ENCODE assay signal across 17 mouse cellular contexts in genomic region chr3:151307975-151308374, GRCm38 (mm10).
DNase-seq lines count a peak whose midpoint lies in the region; ATAC-seq and TF ChIP-seq lines count a peak whose summit lies in the region.
"Had no signal": no experiment of that assay in that cellular context is flagged by ENCODE, and none has a peak within 500 bp of the region (broad histone marks: within the 10 kb centered on the region; RNA-seq: fewer than 3 reads in every experiment).

No protein-coding gene starts in this region.

- H3K9me3 ChIP-seq in midbrain, embryonic 14.5 days (ENCODE audit: control insufficient read depth, low read length): no peaks in the 10 kb centered on the region
- no peaks in the 10 kb centered on the region for H3K9me3 ChIP-seq in midbrain, embryonic 11.5 days (ENCODE audit: control insufficient read depth, low read length)
- no peaks in the 10 kb centered on the region for H3K9me3 ChIP-seq in hindbrain, embryonic 12.5 days (replicated peaks)
- H3K9me3 ChIP-seq: embryonic facial prominence, embryonic 13.5 days; forebrain, embryonic 13.5 days; forebrain, embryonic 15.5 days had no signal

- no peaks in the 10 kb centered on the region for H3K4me1 ChIP-seq in midbrain, embryonic 14.5 days (ENCODE audit: control insufficient read depth, insufficient read depth, low read length)
- no peaks in the 10 kb centered on the region for H3K4me1 ChIP-seq in midbrain, embryonic 11.5 days (ENCODE audit: control insufficient read depth, insufficient read depth, low read length)
- H3K4me1 ChIP-seq in hindbrain, embryonic 12.5 days: no peaks in the 10 kb centered on the region
- H3K4me1 ChIP-seq: embryonic facial prominence, embryonic 13.5 days; forebrain, embryonic 13.5 days; forebrain, embryonic 15.5 days had no signal

- no peak for TF ChIP-seq POLR2A in brain, embryonic 14.5 days (IDR thresholded peaks at IDR 0.05; ENCODE audit: borderline replicate concordance, extremely low read depth, insufficient read depth, insufficient read length, poor library complexity, severe bottlenecking)

- H3K4me3 ChIP-seq in midbrain, embryonic 14.5 days (replicated peaks; ENCODE audit: low read depth, low read length): no peak overlapping the region
- H3K4me3 ChIP-seq in midbrain, embryonic 11.5 days (ENCODE audit: low read depth, low read length): no peak overlapping the region
- H3K4me3 ChIP-seq in hindbrain, embryonic 12.5 days: no peak overlapping the region
- H3K4me3 ChIP-seq: embryonic facial prominence, embryonic 13.5 days; forebrain, embryonic 13.5 days; forebrain, embryonic 15.5 days had no signal

- DNase-seq in midbrain, embryonic 14.5 days: peak; percentile 41
- no peak for DNase-seq in midbrain, embryonic 11.5 days (ENCODE audit: low spot score, missing footprints)
- peak; percentile 27 for DNase-seq in brain, embryonic 14.5 days (ENCODE audit: low read depth)
- DNase-seq: adrenal gland, adult 2 months; adrenal gland, postnatal 10 days; adrenal gland, postnatal 25 days; cerebellum, adult 11-12 months; cerebellum, adult 2 months; cerebellum, adult 9-10 months; cerebellum, postnatal 10 days; cerebellum, postnatal 25 days; forebrain, postnatal 0 days had no signal

- H3K4me2 ChIP-seq in midbrain, embryonic 14.5 days (ENCODE audit: low read length): no peak overlapping the region
- H3K4me2 ChIP-seq in midbrain, embryonic 11.5 days: no peak overlapping the region
- no peak overlapping the region for H3K4me2 ChIP-seq in hindbrain, embryonic 12.5 days (replicated peaks)
- H3K4me2 ChIP-seq: embryonic facial prominence, embryonic 13.5 days; forebrain, embryonic 13.5 days; forebrain, embryonic 15.5 days had no signal

- 43% methylated on average over 4 of the region's 4 CpGs for WGBS in midbrain, embryonic 14.5 days
- WGBS in midbrain, embryonic 11.5 days: 61% methylated on average over 4 of the region's 4 CpGs
- WGBS in hindbrain, embryonic 12.5 days: 59% methylated on average over 4 of the region's 4 CpGs

- 0 out of 2 replicates have a peak overlapping the region, but pooled peaks have one; percentile 9 for H3K27ac ChIP-seq in midbrain, embryonic 14.5 days (replicated peaks; ENCODE audit: low read depth, low read length)
- H3K27ac ChIP-seq in midbrain, embryonic 11.5 days (ENCODE audit: low read depth, low read length): no peak overlapping the region
- H3K27ac ChIP-seq in hindbrain, embryonic 12.5 days: no peak overlapping the region
- H3K27ac ChIP-seq: embryonic facial prominence, embryonic 13.5 days; forebrain, embryonic 13.5 days; forebrain, embryonic 15.5 days had no signal

- TF ChIP-seq CTCF in brain, embryonic 14.5 days (IDR thresholded peaks at IDR 0.05; ENCODE audit: borderline replicate concordance, extremely low read depth, insufficient read depth, insufficient read length): no peak

- no peaks in the 10 kb centered on the region for H3K27me3 ChIP-seq in midbrain, embryonic 14.5 days (ENCODE audit: control insufficient read depth, insufficient read depth, low read length)
- H3K27me3 ChIP-seq in midbrain, embryonic 11.5 days (ENCODE audit: control insufficient read depth, insufficient read depth, low read length): no peaks in the 10 kb centered on the region
- no peaks in the 10 kb centered on the region for H3K27me3 ChIP-seq in hindbrain, embryonic 12.5 days
- H3K27me3 ChIP-seq: embryonic facial prominence, embryonic 13.5 days; forebrain, embryonic 13.5 days; forebrain, embryonic 15.5 days had no signal

- no peak overlapping the region for H3K9ac ChIP-seq in midbrain, embryonic 14.5 days (replicated peaks; ENCODE audit: low read length)
- no peak overlapping the region for H3K9ac ChIP-seq in midbrain, embryonic 11.5 days (ENCODE audit: low read length)
- no peak overlapping the region for H3K9ac ChIP-seq in hindbrain, embryonic 12.5 days
- H3K9ac ChIP-seq: embryonic facial prominence, embryonic 13.5 days; forebrain, embryonic 13.5 days; forebrain, embryonic 15.5 days; forebrain, postnatal 0 days had no signal

- no peak for ATAC-seq in midbrain, embryonic 14.5 days (ENCODE audit: low FRiP score, low TSS enrichment)
- ATAC-seq in midbrain, embryonic 11.5 days (ENCODE audit: low FRiP score): no peak
- ATAC-seq in hematopoietic stem cell, adult 5-6 weeks (replicated peaks in 1 of 2; ENCODE audit: insufficient read depth in 1 of 2, low FRiP score in 2 of 2, low TSS enrichment in 1 of 2, low read depth in 1 of 2, poor library complexity in 2 of 2, severe bottlenecking in 2 of 2): peak; percentile 58; a peak in 2 of 4 replicates
- no peak for ATAC-seq in hindbrain, embryonic 12.5 days (ENCODE audit: low FRiP score)
- ATAC-seq: forebrain, embryonic 13.5 days; forebrain, embryonic 15.5 days; forebrain, postnatal 0 days had no signal

- H3K36me3 ChIP-seq in midbrain, embryonic 14.5 days (ENCODE audit: control insufficient read depth, insufficient read depth, low read length): no peaks in the 10 kb centered on the region
- H3K36me3 ChIP-seq in midbrain, embryonic 11.5 days (ENCODE audit: control insufficient read depth, insufficient read depth, low read length): no peaks in the 10 kb centered on the region
- H3K36me3 ChIP-seq in hindbrain, embryonic 12.5 days: no peaks in the 10 kb centered on the region
- H3K36me3 ChIP-seq: embryonic facial prominence, embryonic 13.5 days; forebrain, embryonic 15.5 days had no signal

Comparison
In these comparisons a context has a peak if more than half of its experiments do, and no peak if none do; other contexts are left out.
1. ATAC-seq: peak in hematopoietic stem cell, adult 5-6 weeks (2 of 2); none in midbrain, embryonic 14.5 days (single experiment), midbrain, embryonic 11.5 days (single experiment) and hindbrain, embryonic 12.5 days (single experiment).